Comparison of ENCODE assay signal across 26 mouse cellular contexts in the genomic region with DNA sequence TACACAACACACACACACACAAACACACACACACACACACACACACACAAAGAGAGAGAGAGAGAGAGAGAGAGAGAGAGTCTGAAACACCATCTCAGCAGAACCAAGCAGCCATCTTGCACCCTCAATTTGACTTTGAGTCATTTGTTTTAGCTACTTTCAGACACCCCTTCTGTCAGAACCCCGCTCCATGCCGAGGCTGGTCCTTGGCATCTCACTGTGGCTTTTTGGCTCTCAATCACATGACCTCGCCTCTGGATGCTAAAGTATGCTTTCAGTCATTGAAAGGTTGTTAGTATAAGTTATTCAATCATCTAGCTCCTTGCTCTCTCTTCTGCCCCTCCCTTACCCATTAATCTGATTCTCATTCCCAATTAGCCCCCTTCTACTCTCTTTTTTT. TPM values are rescaled to one million over a fixed set of nuclear protein-coding genes. Genes with fewer than 3 reads are reported as not detected.
"Had no signal": no experiment of that assay in that cellular context is flagged by ENCODE, and none has a peak within 500 bp of the region (broad histone marks: within the 10 kb centered on the region; RNA-seq: fewer than 3 reads in every experiment).

No protein-coding gene starts in this region.

- H3K27me3 ChIP-seq: lung, embryonic 15.5 days; megakaryocyte, embryonic 14.5 days; midbrain, embryonic 13.5 days; neural tube, embryonic 13.5 days had no signal

- H3K36me3 ChIP-seq: lung, embryonic 15.5 days; midbrain, embryonic 10.5 days; midbrain, embryonic 13.5 days; neural tube, embryonic 13.5 days had no signal

- H3K4me2 ChIP-seq: lung, embryonic 15.5 days; midbrain, embryonic 13.5 days; neural tube, embryonic 13.5 days had no signal

- H3K4me3 ChIP-seq: layer of hippocampus, adult 2 months; lung, embryonic 15.5 days; megakaryocyte, embryonic 14.5 days; midbrain, embryonic 10.5 days; midbrain, embryonic 13.5 days; myocyte; neural tube, embryonic 13.5 days had no signal

- H3K4me1 ChIP-seq: midbrain, embryonic 10.5 days; midbrain, embryonic 13.5 days had no signal

- H3K27ac ChIP-seq: kidney, postnatal 0 days; layer of hippocampus, adult 2 months; lung, embryonic 15.5 days; midbrain, embryonic 10.5 days; midbrain, embryonic 13.5 days; neural tube, embryonic 13.5 days; stomach, postnatal 0 days had no signal

- H3K9ac ChIP-seq: lung, embryonic 15.5 days; midbrain, embryonic 13.5 days; neural tube, embryonic 13.5 days had no signal

- DNase-seq: kidney, adult 2 months; kidney, postnatal 25 days; layer of hippocampus, adult 9-11 months; lung, adult 18-20 months; lung, postnatal 10 days; lung, postnatal 36 days; retina, postnatal 1 day; thymus, postnatal 25 days had no signal

- H3K9me3 ChIP-seq: lung, embryonic 15.5 days; megakaryocyte, embryonic 14.5 days; midbrain, embryonic 10.5 days; midbrain, embryonic 13.5 days; neural tube, embryonic 13.5 days had no signal

- ATAC-seq: intestine, postnatal 0 days; midbrain, embryonic 13.5 days; midbrain, embryonic 16.5 days had no signal

RNA-seq across cellular contexts. Expression of gene Gm47791, which starts 50.8 kb away (rescaled TPM):
- polyA plus RNA-seq: intestine, embryonic 14.5 days; intestine, postnatal 0 days; kidney, adult 2 months; kidney, embryonic 14.5 days; kidney, postnatal 0 days; large intestine, adult 2 months; limb, embryonic 11.5 days; limb, embryonic 14.5 days; lung, embryonic 15.5 days; midbrain, embryonic 10.5 days; midbrain, embryonic 13.5 days; midbrain, embryonic 16.5 days; myocyte; neural tube, embryonic 13.5 days; stomach, embryonic 14.5 days; stomach, postnatal 0 days; thymus, postnatal 0 days had no signal

RNA-seq across cellular contexts. Expression of gene Tm4sf20, which starts 53.6 kb away (rescaled TPM):
- polyA plus RNA-seq: kidney, adult 2 months; limb, embryonic 11.5 days; limb, embryonic 14.5 days; midbrain, embryonic 10.5 days; myocyte had no signal
